Mouse (Mus musculus) testis, postnatal 10 days (tissue): ENCODE data around the gene Tmem170.
A peak's percentile ranks its signal among the peaks of the same experiment; 100 is the strongest.
"Not testable (repeated sequence)": the region's sequence is repeated elsewhere in the genome, so short reads cannot be mapped to it uniquely, and the experiment has no call there.

Experiments used
- DNase-seq: peaks from one replicate; pipeline ENCODE4 v3.0.0; 2021; ENCODE audit warnings: low spot score

Gene Tmem170

DNA sequence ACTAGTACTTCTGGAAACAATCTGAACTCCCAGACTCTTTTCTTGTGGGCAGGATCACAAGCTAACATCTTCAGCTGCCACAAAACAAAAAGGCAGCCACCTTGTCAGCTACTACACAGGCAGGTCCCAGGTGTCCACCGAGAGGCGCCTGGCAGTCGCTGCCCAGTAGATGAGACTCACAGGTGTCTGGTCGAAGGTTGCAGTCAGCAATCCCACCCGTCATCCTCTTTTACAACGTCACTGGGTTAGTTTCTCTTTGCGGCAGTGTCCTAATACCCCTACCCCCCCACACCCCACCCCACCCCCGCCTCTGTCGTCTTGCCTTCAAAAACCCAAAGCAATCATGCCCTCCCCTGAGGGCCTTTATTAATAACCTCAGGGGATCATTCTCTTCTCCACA, 792 bp downstream of the Tmem170 start:
- no peak for DNase-seq

GRCm38 (mm10) chr8:111871278-111871677, 5.3 kb downstream of the Tmem170 start:
- no peak for DNase-seq

DNA sequence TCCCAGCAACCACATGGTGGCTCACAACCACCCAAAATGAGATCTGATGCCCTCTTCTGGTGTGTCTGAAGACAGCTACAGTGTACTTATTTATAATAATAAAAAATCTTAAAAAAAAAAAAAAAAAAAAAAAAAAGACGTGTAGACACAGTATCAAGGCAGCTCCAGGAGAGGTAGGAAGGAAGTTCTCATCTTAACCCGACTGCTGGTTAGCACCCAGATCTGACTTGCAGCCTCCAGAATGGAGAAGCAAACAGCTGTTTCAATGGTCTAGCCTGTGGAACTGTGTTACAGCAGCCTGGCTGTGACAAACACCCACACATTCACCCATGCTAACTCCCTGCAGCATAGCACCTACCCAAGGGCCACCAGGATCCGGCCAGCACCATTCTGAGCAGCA, 6.2 kb downstream of the Tmem170 start:
- no peak for DNase-seq

- no peak for DNase-seq
Measured at GRCm38 (mm10) chr8:111868664-111869063, 7.9 kb downstream of the Tmem170 start.

DNA sequence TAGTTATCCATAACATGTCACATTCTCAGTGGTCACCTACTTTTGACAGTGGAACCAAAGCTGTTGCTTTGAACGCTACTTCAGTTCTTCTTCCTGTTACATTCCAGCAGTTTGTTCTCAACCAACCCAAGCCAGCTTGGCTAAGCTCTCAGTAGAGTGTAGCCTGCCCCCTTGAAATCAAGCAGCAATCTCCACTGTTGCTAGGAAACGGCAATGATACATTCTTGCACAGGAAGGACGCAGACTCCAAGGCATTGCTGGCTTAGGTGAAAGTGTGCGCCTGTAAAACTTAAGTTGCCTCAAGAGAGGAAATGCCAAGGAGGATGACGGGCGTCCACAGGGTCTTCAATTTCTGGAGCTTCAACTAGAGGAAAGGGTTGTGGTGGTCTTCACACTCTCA, 10.7 kb downstream of the Tmem170 start:
- DNase-seq, result no peak

- DNase-seq, result no peak
Measured at GRCm38 (mm10) chr8:111865130-111865852, 11.3 kb downstream of the Tmem170 start.

- no peak for DNase-seq
Measured at GRCm38 (mm10) chr8:111864648-111865047, 11.9 kb downstream of the Tmem170 start.

DNA sequence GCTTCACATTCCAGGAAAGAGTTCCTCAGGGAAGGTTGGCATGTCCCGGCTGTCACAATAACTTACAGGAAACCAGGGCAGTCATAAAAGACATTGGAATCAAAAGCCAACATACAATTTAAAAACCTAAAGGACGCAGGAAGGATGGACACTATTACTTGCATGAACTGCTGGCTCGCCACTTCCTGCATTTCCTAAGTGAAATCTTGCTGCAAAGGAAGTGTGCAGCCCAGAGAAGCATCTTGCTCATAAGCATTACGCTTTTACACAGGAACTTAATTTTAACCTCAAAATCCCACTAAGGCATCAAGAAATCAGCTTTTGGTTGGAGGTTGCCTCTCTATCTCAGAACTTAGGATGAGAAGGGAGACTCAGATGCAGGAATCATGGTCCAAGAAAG, 13.3 kb downstream of the Tmem170 start:
- DNase-seq, result no peak

DNA sequence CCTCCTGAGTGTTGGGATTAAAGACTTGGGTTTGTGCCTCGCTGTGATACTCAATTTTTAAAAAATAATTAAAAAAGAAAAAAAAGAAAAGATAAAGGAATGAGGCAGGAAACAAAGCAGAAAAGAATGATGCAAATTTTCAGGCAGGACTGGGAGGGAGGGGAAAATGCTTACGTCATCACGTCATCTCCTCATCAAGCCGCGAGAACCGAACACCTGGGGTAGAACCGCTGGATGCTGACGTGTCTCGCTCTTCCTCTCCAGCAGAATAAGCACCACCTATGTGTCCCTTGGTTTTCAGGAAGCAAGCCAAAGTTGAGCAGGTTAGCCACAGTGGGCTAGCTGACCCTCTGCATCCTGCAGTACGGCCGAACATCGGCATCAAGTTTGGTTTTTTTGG, 20.6 kb downstream of the Tmem170 start:
- DNase-seq, result no peak

GRCm38 (mm10) chr8:111853861-111854501, 22.6 kb downstream of the Tmem170 start, which contains the start of gene Cfdp1:
Gene Cfdp1, minus strand, starts transcription at chr8:111854291.
- peak; percentile 95 for DNase-seq

DNA sequence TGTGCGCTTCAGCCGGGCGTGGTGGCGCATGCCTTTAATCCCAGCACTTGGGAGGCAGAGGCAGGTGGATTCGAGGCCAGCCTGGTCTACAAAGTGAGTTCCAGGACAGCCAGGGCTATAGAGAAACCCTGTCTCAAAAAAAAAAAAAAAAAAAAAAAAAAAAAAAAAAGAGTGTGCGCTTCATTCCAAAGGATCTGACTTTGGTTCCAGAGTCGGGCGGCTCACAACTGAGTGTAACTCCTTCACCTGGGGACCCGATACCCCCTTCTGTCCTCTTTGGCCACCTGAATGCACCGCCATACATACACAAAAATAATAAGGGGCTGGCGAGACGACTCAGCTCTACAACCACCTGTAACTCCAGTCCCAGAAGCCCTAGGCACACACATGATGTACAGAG, 23.3 kb downstream of the Tmem170 start:
- DNase-seq, result not testable (repeated sequence)

DNA sequence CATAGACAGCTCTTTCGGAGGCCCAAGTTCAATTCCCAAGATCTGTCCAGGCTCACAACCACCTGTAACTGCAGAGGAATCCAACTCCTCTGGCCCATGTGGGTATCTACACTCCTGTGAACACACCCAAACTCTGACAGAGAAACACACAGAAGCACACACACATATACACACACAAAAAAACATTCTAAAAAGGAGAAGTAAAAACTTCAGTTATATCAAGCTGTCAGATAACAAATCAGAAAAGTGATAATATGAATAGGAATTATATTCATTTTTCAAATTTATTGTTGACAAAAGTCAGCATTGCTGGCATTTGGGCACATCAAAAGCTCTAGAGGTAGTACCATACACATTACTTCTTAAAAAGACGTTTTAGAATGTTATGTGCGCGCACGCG, 29.8 kb downstream of the Tmem170 start:
- DNase-seq, result no peak

DNA sequence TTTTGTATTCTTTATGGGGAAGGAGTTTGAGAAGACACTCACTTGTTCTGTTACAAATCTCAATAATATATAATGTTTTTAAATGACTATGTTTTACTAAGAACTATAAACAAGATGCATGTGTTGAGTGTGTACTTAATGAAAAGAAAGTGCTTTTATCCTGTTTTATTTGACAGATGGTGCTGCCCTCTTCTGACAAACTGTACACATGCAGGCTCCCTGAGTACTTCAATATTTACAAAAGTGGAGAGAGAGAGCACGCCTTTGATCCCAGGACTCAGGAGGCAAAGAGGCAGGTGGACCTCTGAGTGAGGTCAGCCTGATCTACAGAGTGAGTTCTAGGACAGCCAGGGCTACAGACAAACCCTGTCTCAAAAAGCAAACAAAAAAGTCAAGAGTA, 41.0 kb downstream of the Tmem170 start:
- no peak for DNase-seq

DNA sequence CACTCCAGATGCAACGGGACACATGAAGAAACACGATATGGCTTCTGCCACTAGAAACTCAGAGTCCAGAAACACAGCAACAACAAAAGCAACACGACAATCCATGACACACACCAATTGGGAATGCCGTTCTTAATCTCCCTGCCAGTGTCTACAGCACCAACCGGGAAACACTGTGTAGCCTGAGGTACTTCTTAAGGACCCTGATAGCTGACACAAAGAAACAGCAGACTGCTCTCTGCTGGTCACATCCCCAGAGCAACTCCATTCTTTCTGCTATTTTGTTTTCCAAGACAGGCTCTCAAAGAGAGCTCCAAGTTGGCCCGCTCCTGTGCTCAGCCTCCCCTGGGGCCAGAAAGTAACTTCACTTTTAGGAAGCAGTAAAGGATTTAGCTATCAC, 42.5 kb downstream of the Tmem170 start:
- no peak for DNase-seq

DNA sequence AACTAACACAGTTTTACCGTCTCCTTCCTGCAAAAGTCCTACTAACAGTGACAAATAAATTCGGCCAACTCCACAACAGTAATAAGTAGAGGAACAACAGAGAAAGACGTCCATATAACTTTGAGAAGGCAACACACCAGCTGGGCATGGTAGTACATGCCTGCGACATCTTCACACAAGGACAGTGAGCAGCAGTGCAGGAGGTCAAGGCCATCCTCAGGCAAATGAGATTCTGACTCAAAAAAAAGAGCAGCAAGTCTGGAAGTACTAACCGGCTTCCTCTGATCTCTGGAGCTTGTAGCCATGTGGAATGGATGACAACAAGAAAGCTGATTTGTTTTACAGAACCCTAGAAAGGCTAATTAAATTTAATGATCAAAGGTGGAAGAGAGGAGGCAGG, 43.6 kb downstream of the Tmem170 start:
- DNase-seq, result no peak

DNA sequence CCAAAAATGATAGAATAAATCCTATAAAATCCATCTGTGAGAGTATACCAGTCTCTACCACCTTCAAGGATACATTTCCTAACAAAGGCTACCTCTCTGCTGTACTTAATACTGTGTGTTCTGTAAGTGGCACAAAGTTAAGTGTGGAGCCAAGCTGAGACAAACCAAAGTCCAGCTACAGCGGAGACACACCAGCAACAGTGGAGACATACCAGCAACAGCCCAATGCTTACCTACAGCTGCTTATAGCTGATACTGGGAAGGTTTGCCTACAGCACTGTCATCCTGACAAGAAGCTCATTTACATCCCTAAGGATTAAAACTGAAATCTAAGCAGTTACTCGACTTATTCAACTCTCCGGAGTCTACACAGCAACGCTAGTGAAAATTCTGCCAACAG, 44.6 kb downstream of the Tmem170 start:
- DNase-seq, result no peak

GRCm38 (mm10) chr8:111828595-111828994, 48.0 kb downstream of the Tmem170 start:
- no peak for DNase-seq

DNA sequence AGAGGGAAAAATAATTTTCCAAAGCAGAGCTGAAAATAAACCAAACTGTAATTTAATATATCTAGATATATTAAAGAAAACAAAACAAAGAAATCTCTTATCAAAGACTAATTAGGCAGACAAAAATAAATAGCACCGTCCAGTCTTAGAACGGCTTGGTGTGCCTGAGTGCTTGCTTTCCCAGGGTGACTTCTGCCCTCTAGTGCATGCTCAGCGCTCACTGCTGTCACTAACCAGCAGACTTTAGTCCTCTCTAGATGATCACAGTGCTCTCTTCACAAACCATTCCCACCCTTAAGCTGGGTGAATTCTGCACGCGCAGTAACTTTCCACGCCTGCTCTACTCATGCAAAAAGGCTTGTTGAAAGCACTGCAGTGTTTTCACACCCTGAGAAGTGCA, 51.3 kb downstream of the Tmem170 start:
- peak; percentile 51 for DNase-seq

DNA sequence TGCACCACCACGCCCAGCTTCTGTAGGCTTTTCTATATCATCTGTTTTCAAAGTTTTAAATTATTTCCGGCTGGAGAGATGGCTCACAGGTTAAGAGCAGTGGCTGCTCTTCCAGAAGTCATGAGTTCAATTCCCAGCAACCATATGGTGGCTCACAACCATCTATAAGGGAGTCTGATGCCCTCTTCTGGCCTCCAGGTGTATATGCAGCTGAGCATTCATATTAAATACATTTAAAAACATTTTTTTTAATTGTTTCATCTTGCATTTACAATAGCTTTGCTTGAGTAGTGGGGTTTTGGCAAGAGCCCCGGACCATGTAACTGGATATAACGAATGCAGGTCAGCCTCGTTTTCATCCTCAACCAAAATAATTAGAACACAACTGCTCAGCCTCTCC, 52.2 kb downstream of the Tmem170 start:
- no peak for DNase-seq

- no peak for DNase-seq
Measured at GRCm38 (mm10) chr8:111821199-111821598, 55.4 kb downstream of the Tmem170 start.

DNA sequence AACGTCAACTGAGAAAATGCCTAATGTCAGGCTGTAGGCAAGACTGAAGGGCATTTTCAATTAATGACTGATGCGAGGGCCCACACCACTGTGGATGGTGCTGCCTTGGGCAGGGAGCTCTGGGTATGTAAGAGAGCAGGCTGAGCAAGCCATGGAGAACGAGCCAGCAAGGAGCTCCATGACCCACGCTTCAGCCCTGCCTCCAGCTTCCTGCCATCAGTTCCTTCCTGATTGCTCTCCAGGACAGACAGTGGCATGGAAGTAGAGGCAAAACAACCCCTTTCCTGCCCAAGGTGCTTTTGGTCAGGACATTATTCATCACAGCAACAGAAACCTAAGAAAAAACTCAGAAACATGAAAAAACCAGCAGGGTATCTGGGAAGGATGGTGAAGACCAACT, 55.9 kb downstream of the Tmem170 start:
- DNase-seq, result no peak

DNA sequence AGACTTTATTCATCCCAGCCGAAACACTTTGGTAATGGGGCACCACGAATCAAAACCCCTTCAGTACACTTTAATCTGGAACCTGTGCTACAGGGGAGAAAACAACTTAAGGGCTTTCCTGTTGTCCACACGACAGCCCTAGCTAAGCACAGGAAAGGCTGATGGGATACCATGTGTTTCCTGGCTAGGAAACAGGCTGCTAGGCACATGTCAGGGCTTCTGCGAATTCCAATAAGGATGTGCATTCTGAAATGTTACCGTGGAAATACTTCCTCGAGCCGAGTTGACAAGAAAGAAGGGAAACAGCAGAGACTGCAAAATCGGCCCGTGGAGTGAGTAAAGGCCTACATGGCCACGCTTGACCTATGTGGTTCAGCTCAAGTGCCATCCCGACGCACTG, 56.5 kb downstream of the Tmem170 start:
- DNase-seq, result no peak

DNA sequence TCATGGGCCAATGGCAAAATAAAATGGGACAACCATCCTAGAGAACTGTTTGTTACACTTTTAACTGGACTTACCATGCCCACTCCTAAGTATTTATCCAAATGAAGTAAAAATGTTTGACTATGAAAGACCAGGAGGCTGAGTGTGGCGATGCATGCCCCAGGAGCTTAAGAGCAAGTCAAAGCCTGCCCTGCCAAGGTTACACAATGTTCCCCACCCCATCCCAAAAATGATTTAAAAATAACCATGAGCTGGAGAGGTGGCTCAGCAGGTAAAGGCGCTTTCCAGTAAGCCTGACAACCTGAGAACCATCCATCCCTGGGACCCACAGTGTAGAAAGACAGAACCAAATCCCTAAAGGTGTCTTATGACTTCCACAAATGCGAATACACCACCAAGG, 58.0 kb downstream of the Tmem170 start:
- no peak for DNase-seq

- DNase-seq, result no peak
Measured at GRCm38 (mm10) chr8:111815078-111815477, 61.5 kb downstream of the Tmem170 start.
